Mouse (Mus musculus) frontal cortex, postnatal 36 days (tissue): Measurements from ENCODE around the gene Ntn1.
A peak's percentile ranks its signal among the peaks of the same experiment; 100 is the strongest.

Source experiments
- DNase-seq, 2 experiments: peaks; one replicate each; pipeline ENCODE4 v3.0.0; 2022; ENCODE audit warnings: low spot score in 2 of 2

The Ntn1 gene

DNA sequence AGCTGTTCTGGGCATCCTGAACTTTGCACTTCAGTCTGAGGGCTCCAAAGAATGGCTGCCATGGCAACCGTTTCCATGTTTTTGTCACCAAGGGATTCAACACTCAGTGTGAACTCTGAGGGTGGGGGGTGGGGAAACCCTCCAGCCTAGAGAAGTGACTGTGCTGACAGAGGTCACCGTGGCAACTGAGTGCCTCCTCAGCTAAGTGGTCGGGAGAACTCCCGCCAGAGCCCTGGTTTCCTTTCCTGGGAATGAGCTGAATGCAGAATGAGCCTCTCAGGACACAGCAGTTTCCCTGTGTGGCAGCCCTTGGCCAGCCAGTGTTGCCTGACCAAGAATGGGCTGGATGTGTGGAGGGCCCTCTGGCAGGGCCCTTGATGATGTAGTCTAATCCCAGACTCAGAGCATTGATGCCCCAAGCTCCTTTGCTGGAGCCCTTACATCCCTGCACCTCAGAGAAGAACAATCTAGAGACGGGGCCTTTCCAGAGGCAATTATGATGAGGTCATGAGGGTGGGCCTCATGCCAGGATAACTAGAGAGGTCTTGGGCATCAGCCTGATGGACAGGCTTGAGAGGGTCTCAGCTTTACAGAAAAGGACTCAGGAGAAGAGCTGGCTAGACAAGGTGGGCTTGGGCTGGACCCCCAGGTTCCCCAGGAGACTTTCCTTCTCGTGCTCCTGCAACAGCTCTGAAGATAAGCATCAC lies 185.3 kb downstream of the Ntn1 start:
- DNase-seq: no peak

DNA sequence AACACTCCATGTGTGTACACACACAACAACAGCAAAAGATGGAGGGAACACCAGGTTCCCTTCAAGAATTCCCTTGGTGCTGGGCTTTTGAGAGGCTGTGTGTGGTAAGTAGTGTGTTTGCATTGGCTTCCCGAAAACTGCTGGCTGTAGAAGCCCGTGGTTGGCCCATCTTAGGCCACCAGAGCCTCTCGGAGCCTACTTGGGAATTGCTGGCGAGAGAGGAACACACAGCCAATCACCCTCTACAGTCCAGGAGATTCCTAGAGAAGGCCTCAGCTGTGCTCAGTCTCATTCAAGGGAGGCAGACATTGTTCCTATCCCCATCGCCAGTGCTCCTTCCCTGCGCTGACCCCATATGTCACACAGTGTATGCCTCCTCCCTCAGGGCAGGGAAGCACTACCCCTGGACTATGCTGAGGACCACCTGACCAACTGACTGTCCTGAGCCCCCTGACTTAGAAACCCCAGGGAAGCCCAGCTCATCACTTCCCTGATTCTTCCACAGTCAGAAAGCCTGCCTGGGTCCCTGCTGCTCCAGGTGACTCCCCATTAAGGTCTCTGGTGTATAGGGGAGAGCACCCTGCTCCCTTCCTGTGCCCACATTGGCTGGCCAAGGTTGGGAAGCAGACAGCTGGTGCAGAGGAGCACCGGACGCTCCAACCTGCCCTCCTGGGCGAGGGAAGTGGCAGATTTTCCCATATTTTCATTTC lies 186.0 kb downstream of the Ntn1 start:
- no peak for DNase-seq

DNA sequence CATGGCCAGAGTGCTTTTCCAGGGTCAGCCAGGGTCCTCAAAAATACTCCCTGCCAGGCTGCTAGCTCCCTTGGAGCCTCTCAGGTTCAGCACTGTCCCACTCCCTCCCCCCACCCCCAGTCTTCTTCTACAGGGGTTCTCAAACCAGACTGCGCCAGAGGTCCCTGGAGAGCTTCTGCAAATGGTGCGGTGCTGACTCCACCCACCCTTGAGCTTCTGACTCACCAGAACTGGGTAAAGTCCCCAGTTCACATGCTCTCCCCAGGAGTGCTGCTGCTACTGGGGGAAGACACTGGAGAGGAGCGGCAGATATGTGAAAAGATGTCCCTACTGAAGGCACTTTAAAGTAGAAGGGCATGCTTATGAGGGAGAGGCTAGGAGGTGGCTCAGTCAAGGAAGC lies 186.7 kb downstream of the Ntn1 start:
- DNase-seq: no peak

DNA sequence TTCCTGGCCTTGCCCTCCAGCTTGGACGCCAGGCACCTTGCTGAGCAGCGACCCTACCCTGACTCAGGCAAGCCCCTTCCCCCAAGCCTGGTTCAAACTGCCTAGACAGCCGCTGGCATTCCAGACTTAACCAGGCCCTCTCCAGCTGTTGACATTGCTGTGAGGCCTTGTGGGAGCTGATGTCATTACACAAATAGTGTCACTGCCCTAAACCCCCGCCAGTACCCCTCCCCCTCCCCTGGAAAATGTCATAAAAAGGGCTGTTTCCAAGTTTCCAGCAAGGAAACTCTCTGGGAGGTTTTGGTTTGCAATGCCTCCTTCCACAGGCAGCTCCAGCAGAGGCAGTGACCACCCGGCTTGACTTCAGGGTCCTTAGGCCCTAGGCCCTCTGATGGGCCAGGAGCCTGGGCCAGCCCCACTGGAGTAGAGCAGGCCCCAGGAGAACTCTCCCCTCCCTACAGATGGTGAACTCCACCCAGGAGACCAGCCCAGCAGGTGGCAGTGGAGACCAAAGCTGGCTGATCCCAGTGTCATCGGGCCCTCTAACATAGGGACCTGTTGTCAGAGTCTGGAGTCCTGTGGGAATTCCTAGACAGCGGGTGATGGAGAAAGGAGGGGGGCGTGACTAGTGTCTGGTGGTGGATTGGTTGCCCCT lies 188.6 kb downstream of the Ntn1 start:
- no peak for DNase-seq

DNA sequence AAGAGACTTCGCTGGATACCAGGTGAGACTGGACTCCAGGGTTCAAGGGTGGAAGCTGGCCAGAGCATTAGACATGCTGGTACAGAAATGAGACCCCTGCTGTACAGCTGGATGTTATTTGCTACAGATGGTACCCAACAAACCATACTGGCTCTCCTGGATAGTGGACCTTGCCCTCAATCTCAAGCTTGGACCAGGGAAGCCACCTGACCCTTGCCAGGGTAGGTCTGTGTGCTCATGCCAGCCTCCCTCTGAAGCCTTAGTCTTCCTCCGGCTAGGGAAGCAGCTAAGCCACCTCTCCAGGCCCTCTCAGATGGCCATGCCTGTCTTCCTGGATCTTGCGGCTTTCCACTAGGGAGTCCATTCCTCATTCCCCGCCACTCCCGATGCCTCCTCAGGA lies 189.9 kb downstream of the Ntn1 start:
- no peak for DNase-seq

DNA sequence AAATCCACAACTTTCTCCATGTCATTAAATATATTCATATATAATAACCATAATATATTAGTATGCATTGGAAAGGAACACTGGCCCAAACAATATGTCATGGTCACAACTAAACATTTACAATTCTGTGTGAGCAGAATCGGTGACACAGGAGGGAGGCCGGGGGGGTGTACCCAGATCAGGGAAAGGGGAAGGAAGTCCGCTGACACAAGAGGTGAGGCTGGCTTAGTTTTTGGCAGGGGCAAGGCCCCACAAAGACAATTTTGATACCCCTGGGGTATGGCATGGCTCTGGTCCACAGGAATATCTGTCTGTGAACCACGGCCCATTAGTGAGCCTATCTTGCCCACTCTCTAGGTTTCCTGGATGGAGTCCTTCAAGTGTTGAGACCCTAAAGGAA lies 191.1 kb downstream of the Ntn1 start:
- no peak for DNase-seq

DNA sequence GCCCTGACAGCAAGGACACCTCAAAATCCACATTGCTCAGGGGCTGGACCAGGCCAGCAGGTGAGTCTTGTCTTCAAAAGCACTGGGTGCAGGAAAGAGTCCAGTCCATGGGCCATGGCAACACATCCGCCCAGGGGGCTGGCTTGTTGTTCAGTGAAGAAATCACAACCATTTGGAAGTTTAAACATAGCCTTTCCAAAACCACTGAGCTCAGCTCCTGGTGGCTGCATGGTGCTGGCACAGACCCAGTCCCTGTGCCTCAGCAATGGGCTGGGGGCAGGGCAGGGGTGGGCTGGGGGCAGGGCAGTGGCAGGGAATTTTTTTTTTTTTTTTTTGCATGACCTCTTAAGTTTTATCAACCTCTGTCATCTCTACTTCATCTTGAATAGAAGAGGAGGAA lies 192.0 kb downstream of the Ntn1 start:
- DNase-seq: no peak

DNA sequence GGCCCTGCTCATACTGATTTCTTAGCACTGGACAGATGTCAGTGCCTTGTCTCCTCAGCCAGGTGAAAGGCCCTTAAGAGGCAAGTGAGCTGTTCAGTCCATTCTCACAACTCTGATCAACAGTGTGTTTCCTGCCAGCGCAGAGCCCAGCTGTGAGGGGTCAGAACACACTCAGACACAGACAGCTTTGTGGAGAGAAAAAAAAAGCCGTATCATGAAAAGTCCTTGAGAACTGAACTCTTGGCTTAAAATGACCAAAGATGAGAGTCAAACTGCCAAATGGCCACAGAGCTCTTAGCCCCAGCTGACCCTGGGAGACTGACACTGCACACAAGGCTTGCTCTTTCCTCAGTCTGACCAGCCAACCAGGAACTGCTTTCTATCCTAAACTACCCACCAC lies 192.6 kb downstream of the Ntn1 start:
- DNase-seq: no peak

DNA sequence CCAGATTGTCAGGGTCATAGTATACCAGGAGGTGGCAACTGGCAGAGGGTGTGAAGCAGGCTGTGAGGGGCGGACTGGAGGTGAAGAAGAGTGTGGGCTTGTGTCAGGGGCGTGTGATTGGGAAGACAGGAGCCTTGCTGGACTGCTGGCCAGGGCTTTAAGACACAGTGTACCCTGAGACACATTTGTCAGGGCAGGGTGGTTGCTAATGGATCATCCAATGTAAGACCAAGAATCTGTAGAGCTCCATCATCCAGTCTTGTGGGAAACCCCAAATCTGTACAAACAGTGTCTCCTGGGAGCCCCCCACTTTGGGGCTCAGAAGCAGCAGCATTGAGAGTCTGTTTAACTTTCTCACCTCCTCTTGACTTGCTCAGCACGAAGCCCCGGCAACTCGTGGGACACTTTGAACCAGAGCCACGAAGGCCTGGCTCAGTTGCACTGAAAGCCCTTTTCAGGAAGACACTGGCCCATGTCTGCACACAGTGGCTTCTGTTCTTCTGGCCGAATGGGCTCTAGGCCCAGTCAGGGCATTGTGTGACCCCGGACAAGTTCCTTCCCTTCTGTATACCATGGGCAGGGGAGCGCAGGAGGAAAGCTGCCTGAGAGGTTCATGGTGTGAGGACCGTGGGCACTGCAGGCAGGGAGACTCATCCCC lies 194.9 kb downstream of the Ntn1 start:
- peak in 1 of 2 experiments; percentile 38 for DNase-seq

DNA sequence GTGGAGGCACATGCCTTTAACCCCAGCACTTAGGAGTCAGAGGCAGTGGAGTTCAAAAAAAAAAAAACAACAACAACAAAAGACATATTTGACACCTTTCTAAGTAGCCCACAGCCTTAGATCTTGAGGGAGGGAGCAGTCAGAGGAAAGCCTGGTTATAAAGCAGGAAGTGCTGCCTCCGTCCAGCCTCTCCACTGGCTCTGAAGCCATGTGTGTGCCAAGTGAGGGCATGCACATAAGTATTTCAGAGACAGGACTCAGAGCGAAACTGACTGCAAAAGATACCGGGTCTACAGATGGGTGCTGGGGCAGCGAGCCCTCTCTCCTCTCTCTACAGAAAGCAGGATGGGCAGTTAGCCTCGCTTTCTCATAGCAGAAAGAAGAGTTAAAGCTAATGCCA lies 196.2 kb downstream of the Ntn1 start:
- DNase-seq: no peak

DNA sequence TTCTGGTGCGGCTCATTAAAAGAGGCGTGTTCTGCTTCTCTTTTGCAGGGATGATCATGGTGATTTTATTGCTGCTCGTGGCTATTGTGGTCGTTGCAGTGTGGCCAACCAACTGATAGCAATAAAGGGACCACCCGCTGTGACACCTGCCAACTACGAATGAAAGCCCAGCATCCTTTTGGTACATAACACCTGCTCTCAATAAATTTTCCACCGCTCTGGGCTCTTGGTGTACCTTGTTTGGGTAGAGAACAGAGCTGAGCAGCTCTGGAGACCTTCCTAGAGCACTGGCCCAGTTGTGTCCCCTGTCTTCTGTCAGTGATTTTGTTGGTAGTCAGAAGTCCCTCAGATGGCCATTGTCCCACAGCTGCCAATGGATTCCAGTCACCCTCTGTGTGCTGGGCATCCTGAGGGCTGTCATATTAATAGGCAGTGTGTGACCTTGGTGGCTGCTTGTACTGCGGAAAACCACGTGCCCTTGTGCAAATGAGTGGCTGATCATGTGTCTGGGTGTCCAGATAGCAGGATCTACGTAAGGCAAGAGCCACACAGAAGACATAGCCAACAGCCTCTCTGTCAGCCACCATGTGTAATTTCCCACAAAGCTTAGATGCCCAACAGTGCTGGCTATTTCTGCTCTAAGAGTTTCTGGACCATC lies 196.8 kb downstream of the Ntn1 start:
- no peak for DNase-seq

DNA sequence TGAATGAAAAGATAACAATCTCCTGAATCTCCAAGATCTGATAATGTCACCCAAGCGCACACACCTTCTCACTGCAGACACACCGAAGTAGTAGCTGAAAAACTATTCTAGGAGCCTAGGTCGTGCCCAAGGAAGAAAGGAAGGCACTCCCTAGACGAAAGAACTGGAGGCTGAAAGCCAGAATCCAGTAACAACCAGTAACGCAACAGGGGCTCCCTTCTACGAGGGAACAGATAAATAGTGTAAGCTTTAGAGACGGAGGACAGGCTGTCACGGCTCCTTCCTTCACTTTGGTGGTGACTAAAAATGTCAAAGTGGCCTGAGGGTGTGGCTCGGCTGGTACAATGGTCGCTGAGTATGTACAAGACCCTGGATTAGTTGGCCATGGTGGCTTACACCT lies 198.1 kb downstream of the Ntn1 start:
- no peak for DNase-seq

DNA sequence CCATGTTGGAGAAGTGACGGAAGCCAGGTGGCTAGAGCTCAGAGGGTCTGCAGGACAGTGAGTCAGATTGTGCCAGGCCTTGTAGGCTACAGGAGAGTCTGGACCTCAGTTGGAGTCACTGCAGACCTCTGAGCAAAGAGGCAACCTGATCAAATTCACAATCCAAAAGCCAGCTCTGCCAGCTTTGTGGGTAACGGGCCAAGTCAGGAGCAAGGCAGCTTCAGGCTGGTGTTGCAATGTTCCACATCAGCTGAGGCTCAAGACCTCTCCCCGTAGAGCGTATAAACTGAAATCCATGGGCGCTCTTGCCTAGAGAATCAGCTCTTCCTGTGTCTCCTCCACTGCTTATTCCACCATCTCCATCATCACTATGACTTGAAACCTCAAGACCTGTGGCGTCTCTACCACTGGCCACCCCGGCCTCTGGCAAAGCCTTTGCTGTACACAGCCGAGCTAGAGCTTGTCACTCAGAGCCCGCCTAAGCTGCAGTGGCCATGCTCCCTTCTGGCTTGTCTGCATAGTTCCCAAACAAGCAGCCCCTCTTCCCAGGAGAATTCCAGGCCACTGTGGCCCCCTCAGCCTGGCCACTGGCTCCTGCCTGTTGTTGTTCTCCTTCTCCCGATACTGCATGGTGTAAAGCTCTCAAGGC lies 198.7 kb downstream of the Ntn1 start:
- no peak for DNase-seq

DNA sequence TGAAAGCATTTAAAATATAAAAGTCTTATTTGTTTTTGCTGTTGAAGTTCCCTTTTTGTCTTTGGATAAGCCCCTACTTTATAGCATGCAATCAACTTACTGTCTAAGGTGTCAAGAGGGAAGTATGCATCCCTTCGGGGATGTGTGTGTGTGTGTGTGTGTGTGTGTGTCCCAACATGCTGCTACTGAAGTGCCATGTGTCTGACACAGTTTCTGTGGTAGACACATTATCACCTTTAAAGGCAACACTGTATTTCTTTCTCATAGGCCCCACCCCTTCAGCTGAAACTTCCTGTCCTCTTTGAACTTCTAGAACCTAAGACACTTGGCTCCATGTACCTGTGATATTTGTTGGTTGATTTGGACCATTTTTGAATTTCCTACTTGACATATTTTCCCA lies 199.6 kb downstream of the Ntn1 start:
- no peak for DNase-seq

DNA sequence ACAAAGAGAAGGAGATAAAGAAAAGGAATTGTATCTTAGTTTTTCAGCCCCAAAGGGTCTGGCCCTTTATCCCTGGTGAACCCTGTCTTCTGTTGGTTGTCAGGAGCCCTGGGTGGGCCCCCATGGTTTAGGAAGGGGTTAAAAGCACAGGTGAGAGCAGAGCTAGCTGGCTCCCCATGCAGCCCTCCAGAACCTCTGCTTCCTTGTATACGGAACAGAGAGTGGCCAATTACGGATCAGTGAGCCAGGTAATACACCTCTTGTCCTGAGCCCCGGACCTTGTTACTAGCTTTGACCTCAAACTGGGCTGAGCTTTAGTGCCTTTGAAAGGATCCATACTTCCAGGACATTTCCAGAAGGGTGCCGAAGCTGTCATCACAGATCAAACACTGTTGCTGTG lies 200.1 kb downstream of the Ntn1 start:
- DNase-seq: no peak

DNA sequence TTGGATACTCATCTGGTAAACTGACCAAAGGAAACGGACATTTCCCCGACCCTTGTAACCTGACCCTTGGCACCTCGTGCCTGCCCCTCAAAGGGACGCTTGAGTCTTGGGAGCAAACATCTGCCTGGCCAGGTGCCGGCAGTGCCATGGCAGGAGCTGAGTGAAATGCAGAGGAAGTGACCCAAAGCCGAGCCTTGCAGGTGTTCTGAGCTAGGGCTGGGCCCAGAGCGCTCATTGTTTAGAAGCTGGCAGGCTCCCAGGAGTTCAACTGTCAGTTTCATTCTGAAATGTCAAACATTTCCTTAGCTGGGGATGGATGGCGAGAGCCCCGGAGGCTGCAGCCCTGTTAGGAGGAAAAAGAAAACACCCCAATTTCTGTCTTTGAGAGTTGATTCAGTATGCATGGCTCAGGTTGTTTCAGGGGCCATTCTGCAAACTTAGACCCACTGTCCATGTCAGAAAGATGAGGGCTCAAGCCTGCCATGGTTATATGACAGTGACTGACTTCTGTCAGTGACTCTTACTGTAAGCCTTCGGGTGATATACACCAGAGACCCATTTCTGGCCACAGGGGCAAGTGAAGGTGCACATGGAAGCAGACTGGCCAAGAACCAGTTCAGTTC lies 200.7 kb downstream of the Ntn1 start:
- DNase-seq: no peak

DNA sequence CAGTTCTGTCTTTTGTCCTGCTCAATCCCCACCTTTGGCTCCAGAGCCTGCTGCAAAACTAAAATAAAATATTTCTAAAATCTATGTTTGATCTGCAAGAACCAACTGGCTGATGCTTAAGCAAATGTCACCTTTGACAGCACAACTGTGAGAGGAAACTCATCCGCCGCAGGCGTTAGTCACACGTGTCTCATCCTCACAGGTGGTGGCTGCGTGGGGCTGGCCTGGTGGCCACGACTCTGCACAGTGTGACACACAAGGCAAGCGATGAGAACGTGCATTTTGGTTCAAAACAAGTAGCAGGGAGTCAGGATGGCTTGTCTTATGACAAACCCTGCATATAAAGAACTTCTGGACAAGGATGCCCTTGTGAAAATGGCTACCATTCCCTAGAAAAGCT lies 201.5 kb downstream of the Ntn1 start:
- DNase-seq: no peak

DNA sequence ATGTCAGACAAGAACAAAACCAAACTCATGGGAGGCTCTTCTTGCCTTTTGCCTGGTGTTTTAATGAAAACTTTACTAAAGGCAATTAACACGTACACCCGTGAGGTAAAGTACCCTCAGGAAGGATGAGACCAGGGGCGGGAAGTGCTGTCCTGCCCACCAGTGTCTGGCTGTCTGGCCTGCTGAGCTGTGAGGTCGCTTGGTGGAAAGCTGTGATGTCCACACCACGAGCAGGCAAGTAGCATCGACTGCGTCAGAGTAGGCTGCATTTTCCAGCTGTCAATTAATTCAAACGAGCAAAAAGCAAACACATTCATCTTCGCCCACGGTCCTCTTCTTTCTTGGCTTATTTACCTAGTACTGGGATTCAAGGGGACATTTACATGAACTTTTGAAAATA lies 201.9 kb downstream of the Ntn1 start:
- DNase-seq: no peak

DNA sequence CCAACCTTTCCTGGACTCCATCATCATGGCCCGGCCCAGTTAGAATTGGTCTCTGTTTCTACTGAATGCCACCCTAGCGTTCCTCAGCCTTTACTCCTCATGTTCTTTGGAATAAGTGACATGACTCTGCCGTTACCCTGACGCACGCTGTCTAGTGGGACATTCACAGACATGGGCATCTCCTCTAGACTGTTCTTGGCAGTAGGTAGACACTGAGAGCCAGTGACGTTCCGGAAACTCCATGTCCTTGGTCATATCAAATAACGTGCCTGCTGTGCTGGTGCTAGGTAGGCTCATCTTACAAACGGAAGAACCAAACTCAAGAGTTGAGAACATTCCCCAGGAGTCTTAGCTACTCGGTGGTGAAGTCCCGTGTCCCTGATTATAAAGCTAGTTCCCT lies 203.2 kb downstream of the Ntn1 start:
- DNase-seq: no peak

DNA sequence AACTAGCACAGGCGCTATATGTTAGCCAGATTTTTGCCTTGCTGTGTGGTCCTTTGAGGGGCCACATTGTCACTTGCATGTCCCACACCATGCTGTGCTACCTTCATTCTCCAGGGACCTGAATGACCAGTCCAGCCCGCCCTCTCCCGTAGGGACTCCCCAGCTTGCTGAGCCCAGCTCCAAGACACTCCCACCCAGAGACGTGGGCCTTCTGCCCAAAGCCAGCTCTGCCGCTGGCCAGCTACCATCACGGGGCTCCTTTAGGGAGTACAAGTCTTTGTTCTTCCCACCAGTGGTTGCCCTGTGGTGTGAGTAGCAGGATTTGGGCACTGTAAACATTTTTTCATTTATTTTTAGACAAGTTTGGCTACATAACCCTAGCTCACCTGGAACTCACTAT lies 204.1 kb downstream of the Ntn1 start:
- DNase-seq: no peak

DNA sequence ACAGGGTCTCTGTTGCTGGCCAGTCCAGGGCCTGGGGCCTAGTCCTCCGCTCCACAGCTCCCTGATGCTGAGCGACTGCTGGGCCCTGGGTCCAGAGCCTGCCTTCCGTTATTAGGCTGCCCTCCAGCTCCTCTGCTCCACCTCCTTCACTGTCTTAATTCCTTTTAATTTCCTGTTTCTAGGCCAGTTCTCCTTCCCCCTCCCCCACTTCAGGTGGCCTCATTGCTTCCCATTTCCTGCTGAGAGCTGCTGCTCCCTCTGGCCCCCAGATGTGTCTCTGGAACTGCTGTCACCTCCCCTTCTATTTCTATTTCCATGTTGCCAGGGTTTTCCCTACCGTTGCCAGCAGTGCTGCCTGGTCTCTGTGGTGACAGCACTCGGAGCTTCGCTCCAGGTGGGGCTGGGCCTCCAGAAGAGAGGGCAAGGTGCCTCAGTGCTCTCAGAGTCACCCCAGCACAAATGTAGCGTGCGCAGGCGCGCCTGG lies 204.9 kb downstream of the Ntn1 start:
- DNase-seq: no peak
